Mouse (Mus musculus): ENCODE results near the gene Ggt1. TPM values are rescaled to one million over a fixed set of nuclear protein-coding genes. Genes with fewer than 3 reads are reported as not detected.
"Not testable (repeated sequence)": the region's sequence is repeated elsewhere in the genome, so short reads cannot be mapped to it uniquely, and the experiment has no call there.

The Ggt1 gene
- polyA plus RNA-seq, 1 experiment, result 1.8 TPM

DNA sequence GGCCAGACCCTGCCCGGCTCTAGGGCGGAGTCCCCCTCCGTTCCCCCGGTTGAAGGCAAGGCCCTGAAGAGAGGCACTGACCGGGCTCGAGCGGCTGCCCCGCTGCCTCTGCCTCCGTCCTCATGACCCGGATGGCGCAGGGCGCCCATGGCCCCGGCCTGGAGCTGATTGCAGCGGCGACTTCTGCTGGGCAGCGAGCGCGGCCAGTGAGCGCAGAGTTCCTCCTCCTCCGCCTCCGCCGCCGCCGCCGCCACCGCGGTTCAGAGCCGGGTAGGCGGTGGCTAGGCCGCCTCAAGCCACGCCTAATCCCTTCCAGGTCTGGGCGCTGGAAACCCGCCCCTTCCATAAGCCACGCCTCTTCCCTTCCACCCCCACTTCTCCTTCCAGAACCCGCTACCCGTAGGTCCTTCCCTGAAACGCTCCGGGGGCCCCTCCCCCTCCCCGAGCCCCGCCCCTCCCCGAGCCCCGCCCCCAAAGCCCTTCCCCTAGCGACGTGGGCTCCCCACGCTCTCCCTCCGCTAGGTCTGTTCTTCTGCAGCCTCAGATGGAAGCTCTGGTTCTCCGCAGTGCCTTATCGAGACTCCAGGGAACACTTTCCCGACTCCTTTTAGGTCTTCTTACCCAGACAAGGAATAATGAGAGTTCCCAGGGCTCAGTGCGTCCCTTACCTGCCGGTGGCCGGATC lies 44.2 kb upstream of the Ggt1 start, which contains the start of gene Snrpd3:
TSS of gene Snrpd3 (plus strand) at position 479 of the 685 bp plus-strand sequence.
- peak; percentile 87 for DNase-seq
- TF ChIP-seq CTCF (IDR thresholded peaks at IDR 0.05; ENCODE audit: insufficient read depth, low read length), result no peak
- TF ChIP-seq POLR2A (IDR thresholded peaks at IDR 0.05; ENCODE audit: borderline replicate concordance, extremely low read depth, low read depth, low read length), result peak; percentile 81

DNA sequence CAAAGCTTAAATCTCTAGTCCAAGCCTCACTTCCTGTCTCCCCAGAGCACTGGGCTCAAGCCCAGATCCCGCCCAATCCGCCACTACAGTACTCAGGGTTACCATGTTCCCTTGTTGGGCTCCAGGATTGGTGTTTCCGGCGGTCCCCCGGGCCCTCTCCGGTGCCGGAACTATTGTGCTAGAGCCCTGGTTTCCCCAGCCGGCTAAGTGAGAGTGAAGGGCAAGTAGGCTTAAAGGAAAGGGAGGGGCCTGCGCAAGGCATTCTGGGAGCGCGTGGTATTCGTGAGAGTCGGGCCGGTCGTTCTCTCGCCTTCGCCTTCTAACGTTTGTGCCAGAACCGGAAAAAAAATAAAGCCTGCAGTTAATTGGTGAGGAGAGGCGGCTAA lies 43.7 kb upstream of the Ggt1 start, which contains the start of gene Gucd1:
TSS of gene Gucd1 (minus strand) at position 215 of the 386 bp plus-strand sequence.
- peaks cover 17% of the 10 kb centered on the region for H3K4me1 ChIP-seq (ENCODE audit: control insufficient read depth, insufficient read depth, low read length)
- peak within 1 kb of the TSS; percentile 86 for H3K4me3 ChIP-seq (replicated peaks; ENCODE audit: extremely low read depth, low read depth, low read length)
- DNase-seq, result peak; percentile 97
- WGBS, result under 1% methylated on average over 20 of the region's 20 CpGs
- peak; percentile 82; the same call in 1 of the 2 replicates for TF ChIP-seq POLR2A (IDR thresholded peaks at IDR 0.05; ENCODE audit: borderline replicate concordance, extremely low read depth, low read depth, low read length)
- no peak for TF ChIP-seq CTCF (IDR thresholded peaks at IDR 0.05; ENCODE audit: insufficient read depth, low read length)

More for the DNA sequence above, 44.2 kb upstream of the Ggt1 start, which contains the start of gene Snrpd3:
- peak within 1 kb of the TSS; percentile 86 for H3K4me3 ChIP-seq (replicated peaks; ENCODE audit: extremely low read depth, low read depth, low read length)
- WGBS, result under 1% methylated on average over 45 of the region's 52 CpGs
- peaks cover 17% of the 10 kb centered on the region for H3K4me1 ChIP-seq (ENCODE audit: control insufficient read depth, insufficient read depth, low read length)

DNA sequence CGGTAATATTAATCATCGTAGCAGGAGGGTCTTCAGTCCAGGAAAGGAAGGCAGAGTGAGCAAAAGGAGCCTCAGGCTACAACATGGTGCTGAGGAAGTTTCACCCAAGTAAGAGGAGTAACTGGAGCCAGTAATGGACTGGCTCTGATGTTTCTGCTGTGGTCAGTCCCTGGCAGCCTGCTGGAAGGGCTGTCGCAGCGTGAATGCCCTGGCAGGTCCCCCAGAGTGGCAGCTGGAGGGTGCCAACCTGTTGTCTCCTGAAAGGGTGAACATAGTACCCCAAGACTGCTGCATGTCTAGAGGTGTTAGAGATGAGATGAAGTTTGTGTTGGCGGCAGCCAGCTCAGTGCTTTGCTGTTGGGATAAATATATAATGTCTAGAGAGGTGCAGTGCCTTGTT lies 40.8 kb upstream of the Ggt1 start:
- Histone ChIP-seq H3K4me1 (ENCODE audit: control insufficient read depth, insufficient read depth, low read length) (peaks cover 17% of the 10 kb centered on the region), H3K4me3 (replicated peaks; ENCODE audit: extremely low read depth, low read depth, low read length) (no peak overlapping the region)
- DNase-seq, result no peak
- TF ChIP-seq POLR2A (IDR thresholded peaks at IDR 0.05; ENCODE audit: borderline replicate concordance, extremely low read depth, low read depth, low read length), result no peak
- no peak for TF ChIP-seq CTCF (IDR thresholded peaks at IDR 0.05; ENCODE audit: insufficient read depth, low read length)
- 86% methylated on average over 5 of the region's 5 CpGs for WGBS

DNA sequence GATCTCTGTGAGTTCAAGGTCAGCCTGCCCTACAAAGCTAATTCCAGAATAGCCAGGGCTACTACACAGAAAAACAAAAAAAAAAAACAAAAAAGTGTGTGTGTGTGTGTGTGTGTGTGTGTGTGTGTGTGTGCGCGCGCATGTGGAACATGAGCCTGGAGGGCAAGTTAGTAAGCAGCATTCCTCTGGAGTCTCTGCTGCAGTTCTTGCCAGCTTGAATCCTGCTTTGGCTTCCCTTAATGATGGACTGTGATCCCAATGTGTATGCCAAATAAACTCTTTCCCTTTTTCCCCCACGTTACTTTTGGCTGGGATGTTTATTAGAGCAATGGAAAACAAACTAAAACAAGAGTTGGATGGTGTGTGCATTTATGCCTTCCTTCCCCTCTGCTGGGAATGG lies 39.8 kb upstream of the Ggt1 start:
- WGBS, result 57% methylated on average over 4 of the region's 4 CpGs
- Histone ChIP-seq H3K4me1 (ENCODE audit: control insufficient read depth, insufficient read depth, low read length) (peaks cover 7% of the 10 kb centered on the region), H3K4me3 (replicated peaks; ENCODE audit: extremely low read depth, low read depth, low read length) (no peak overlapping the region)
- TF ChIP-seq CTCF (IDR thresholded peaks at IDR 0.05; ENCODE audit: insufficient read depth, low read length), result no peak
- no peak for TF ChIP-seq POLR2A (IDR thresholded peaks at IDR 0.05; ENCODE audit: borderline replicate concordance, extremely low read depth, low read depth, low read length)
- no peak for DNase-seq

DNA sequence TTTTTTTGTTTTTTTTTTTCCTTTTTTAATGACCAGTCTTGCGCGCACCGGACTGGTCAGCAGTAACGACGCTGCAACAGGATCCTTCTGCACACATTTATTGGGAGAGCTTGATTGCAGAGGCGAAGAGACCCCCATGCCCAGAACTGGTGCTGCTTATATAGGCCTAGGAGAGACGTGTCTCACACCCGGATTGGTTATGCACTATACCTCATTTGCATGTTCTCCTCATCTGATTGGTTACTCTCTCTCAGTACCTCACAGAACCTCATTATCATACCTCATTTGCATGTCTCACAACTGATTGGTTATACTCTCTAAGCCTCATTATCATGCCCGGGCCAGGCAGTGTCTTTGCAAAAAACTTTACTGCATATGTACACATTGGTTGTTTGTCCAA lies 36.0 kb upstream of the Ggt1 start:
- H3K4me3 ChIP-seq (replicated peaks; ENCODE audit: extremely low read depth, low read depth, low read length), result not testable (repeated sequence)
- 97% methylated on average over 9 of the region's 9 CpGs for WGBS

DNA sequence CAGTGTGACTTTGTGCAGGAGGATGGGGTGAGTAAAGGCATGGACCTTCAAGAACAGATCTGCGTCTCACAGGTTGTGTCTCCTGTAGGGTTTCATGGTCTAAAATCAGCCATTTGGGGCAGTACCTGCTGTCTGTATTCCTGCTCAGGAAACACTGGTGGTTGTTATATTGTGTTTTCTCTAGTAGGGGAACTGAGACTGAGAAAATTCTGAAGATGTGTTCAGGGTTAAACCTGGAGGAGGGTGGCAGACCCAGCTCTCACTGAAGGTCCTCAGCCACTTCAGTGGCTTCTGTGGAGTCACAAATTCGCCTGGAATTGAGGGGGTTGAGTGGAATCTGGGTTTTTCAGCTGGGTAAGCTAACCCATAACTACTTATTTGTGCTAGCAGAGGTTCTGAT lies 31.1 kb upstream of the Ggt1 start:
- Histone ChIP-seq H3K4me1 (ENCODE audit: control insufficient read depth, insufficient read depth, low read length) (no peaks in the 10 kb centered on the region), H3K4me3 (replicated peaks; ENCODE audit: extremely low read depth, low read depth, low read length) (no peak overlapping the region)
- TF ChIP-seq CTCF (IDR thresholded peaks at IDR 0.05; ENCODE audit: insufficient read depth, low read length) (no peak), POLR2A (IDR thresholded peaks at IDR 0.05; ENCODE audit: borderline replicate concordance, extremely low read depth, low read depth, low read length) (no peak)
- 83% methylated on average over 2 of the region's 2 CpGs for WGBS
- DNase-seq, result no peak

More for the DNA sequence above, 36.0 kb upstream of the Ggt1 start:
- H3K4me1 ChIP-seq (ENCODE audit: control insufficient read depth, insufficient read depth, low read length); DNase-seq: not testable (repeated sequence)

DNA sequence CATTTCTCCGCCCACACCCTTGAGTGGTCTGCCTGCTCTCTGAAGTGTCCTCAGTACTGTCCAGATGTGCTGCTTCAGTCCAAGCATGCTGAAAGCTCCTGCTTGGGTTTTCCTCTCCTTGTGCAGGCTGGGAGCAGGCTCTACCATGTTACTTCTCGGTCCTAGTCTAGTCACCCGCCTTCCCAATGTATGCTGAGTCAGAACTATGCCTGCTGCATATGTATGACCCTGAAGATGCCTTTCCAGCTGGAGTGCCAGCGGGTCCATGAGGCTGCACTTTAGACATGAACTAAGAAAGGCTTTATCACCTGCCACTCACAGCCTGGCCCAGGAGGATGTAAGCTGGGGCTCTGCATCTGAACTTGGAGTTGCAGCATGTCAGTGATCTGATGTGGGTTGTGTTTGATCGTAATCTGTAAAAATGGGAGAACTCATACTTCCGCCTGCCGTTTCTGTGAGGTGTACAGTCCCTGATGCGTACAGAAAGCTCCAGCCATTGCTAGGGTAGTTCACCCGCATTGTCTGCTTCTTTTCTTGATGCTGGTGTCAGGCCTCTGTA lies 29.8 kb upstream of the Ggt1 start:
- WGBS, result 89% methylated on average over 9 of the region's 9 CpGs
- DNase-seq, result no peak
- TF ChIP-seq CTCF (IDR thresholded peaks at IDR 0.05; ENCODE audit: insufficient read depth, low read length) (no peak), POLR2A (IDR thresholded peaks at IDR 0.05; ENCODE audit: borderline replicate concordance, extremely low read depth, low read depth, low read length) (no peak)
- no peaks in the 10 kb centered on the region; the same call in 1 of the 2 replicates for H3K4me1 ChIP-seq (ENCODE audit: control insufficient read depth, insufficient read depth, low read length)
- H3K4me3 ChIP-seq (replicated peaks; ENCODE audit: extremely low read depth, low read depth, low read length), result no peak overlapping the region

DNA sequence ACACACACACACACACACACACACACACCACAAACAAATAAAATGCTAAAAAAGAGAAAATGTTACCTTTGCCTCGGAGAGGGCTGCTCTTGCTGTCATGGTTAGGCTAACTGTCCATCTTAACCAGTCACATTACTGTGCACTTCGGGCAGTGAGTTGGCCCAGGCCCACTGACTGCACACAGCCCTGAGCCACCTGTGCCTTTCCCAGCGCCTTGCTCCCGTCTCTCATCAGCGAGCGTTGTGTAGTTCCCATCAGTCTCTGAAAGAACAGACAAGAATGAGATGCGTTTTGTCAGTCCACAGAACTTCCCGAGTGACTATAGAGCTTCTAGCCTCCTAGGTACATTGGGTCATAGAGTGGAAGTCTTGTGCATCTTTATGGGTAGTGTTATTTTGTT lies 27.2 kb upstream of the Ggt1 start:
- WGBS, result 89% methylated on average over 8 of the region's 8 CpGs
- no peak for DNase-seq
- no peak for TF ChIP-seq POLR2A (IDR thresholded peaks at IDR 0.05; ENCODE audit: borderline replicate concordance, extremely low read depth, low read depth, low read length)
- no peak for TF ChIP-seq CTCF (IDR thresholded peaks at IDR 0.05; ENCODE audit: insufficient read depth, low read length)
- Histone ChIP-seq H3K4me3 (replicated peaks; ENCODE audit: extremely low read depth, low read depth, low read length) (no peak overlapping the region), H3K4me1 (ENCODE audit: control insufficient read depth, insufficient read depth, low read length) (no peaks in the 10 kb centered on the region; the same call in 1 of the 2 replicates)

DNA sequence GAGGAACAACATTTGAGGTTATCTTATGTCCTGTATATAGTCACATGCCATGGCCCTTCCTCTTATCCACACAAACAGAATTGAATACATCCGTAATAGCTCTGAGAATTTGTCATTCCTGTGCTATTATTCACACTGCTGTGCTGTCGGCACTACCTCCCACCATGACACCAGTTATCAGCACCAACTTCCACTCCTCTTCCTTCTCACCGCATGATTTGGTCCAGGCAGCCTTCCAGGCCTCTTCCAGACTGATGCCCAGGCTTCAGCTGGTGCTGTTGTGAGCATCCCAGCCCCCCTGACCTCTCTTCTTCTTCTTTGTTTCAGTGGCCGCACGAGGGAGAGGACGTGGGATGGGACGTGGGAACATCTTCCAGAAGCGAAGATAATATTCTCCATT lies 26.5 kb upstream of the Ggt1 start:
- 66% methylated on average over 8 of the region's 8 CpGs for WGBS
- TF ChIP-seq POLR2A (IDR thresholded peaks at IDR 0.05; ENCODE audit: borderline replicate concordance, extremely low read depth, low read depth, low read length), result no peak
- no peak for TF ChIP-seq CTCF (IDR thresholded peaks at IDR 0.05; ENCODE audit: insufficient read depth, low read length)
- Histone ChIP-seq H3K4me1 (ENCODE audit: control insufficient read depth, insufficient read depth, low read length) (no peaks in the 10 kb centered on the region; the same call in 1 of the 2 replicates), H3K4me3 (replicated peaks; ENCODE audit: extremely low read depth, low read depth, low read length) (no peak overlapping the region)
- no peak for DNase-seq

DNA sequence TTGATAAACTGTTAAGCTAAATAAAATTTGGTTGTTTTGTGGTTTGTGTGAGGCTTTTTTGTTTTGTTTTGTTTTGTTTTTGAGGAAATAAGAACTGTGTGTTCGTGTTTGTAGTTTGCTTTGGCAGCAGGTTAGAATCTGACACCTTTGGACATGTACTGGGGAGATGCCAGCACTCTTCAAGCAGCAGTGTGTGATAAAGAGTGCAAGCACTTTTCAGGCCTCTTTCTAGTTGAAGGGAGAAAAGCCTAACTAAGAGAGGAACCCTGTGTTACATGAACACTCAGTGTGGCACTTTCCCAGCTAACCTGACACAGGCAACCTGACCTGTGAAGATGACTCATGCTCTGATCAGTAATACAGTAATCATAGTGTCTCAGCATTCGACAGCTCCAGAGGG lies 26.0 kb upstream of the Ggt1 start:
- no peak overlapping the region for H3K4me3 ChIP-seq (replicated peaks; ENCODE audit: extremely low read depth, low read depth, low read length)
- 69% methylated on average over 2 of the region's 2 CpGs for WGBS
- H3K4me1 ChIP-seq (ENCODE audit: control insufficient read depth, insufficient read depth, low read length), result no peaks in the 10 kb centered on the region; the same call in 1 of the 2 replicates
- TF ChIP-seq POLR2A (IDR thresholded peaks at IDR 0.05; ENCODE audit: borderline replicate concordance, extremely low read depth, low read depth, low read length) (no peak), CTCF (IDR thresholded peaks at IDR 0.05; ENCODE audit: insufficient read depth, low read length) (no peak)
- no peak for DNase-seq
